Mouse (Mus musculus): Measurements from ENCODE around the gene Pate3. TPM values are rescaled to one million over a fixed set of nuclear protein-coding genes. Genes with fewer than 3 reads are reported as not detected.
"Not testable (repeated sequence)": the region's sequence is repeated elsewhere in the genome, so short reads cannot be mapped to it uniquely, and the experiment has no call there.

Gene Pate3
- total and polyA plus RNA-seq, 3 experiments, result not detected

- H3K27me3 ChIP-seq (replicated peaks), result no peaks in the 10 kb centered on the region
- H3K4me1 ChIP-seq (ENCODE audit: control insufficient read depth in 1 of 2, insufficient read depth in 2 of 2), result peaks cover 0 to 21% of the 10 kb centered on the region in 2 experiments; a peak in 2 of 4 replicates
- H3K36me3 ChIP-seq (replicated peaks in 1 of 2; ENCODE audit: control insufficient read depth in 1 of 2, insufficient read depth in 1 of 2, low read length in 1 of 2), result no peaks in the 10 kb centered on the region
- DNase-seq (ENCODE audit: extremely low read depth), result no peak
- dilution Hi-C loops (cut with MboI; ENCODE audit: extremely low pct_ligation_motif_present, extremely low pct_unique_long_range_greater_than_20kb, low sequenced_read_pairs) (no loop called here), in situ Hi-C loops (cut with MboI; ENCODE audit: low pct_ligation_motif_present, low pct_unique_long_range_greater_than_20kb, low sequenced_read_pairs) (no loop called here)
- no peak overlapping the region for H3K4me3 ChIP-seq (replicated peaks in 1 of 3; ENCODE audit: low read depth in 2 of 3, low read length in 2 of 3, poor library complexity in 1 of 3)
- no peaks in the 10 kb centered on the region for H3K79me2 ChIP-seq (replicated peaks; ENCODE audit: control insufficient read depth, extremely low read depth, insufficient read depth, poor library complexity, severe bottlenecking)
- no peaks in the 10 kb centered on the region for H3K9me3 ChIP-seq (replicated peaks; ENCODE audit: low read length)
- TF ChIP-seq POLR2AphosphoS2 (IDR thresholded peaks at IDR 0.05; ENCODE audit: low read depth, low read length), result no peak
- no peak for TF ChIP-seq TCF12 (IDR thresholded peaks at IDR 0.05; ENCODE audit: low read depth, low read length)
- TF ChIP-seq SMC3 (IDR thresholded peaks at IDR 0.05; ENCODE audit: low read depth, low read length), result no peak
- H3K9ac ChIP-seq (ENCODE audit: insufficient read depth, low read depth), result no peak overlapping the region
- no peak overlapping the region for H3K27ac ChIP-seq (ENCODE audit: insufficient read depth, low read depth)
- no peak overlapping the region for H3K4me2 ChIP-seq (ENCODE audit: insufficient read depth, low read depth, poor library complexity, severe bottlenecking)
Measured at GRCm38 (mm10) chr9:35632981-35633380, 15.0 kb downstream of the Pate3 start.

- H3K79me2 ChIP-seq (replicated peaks; ENCODE audit: control insufficient read depth, extremely low read depth, insufficient read depth, poor library complexity, severe bottlenecking); H3K9ac ChIP-seq (ENCODE audit: insufficient read depth, low read depth); H3K4me1 ChIP-seq (ENCODE audit: control insufficient read depth in 1 of 2, insufficient read depth in 2 of 2); H3K9me3 ChIP-seq (replicated peaks; ENCODE audit: low read length); in situ Hi-C loops (cut with MboI; ENCODE audit: low pct_ligation_motif_present, low pct_unique_long_range_greater_than_20kb, low sequenced_read_pairs); H3K36me3 ChIP-seq (replicated peaks in 1 of 2; ENCODE audit: control insufficient read depth in 1 of 2, insufficient read depth in 1 of 2, low read length in 1 of 2); H3K4me3 ChIP-seq (replicated peaks in 1 of 3; ENCODE audit: low read depth in 2 of 3, low read length in 2 of 3, poor library complexity in 1 of 3); dilution Hi-C loops (cut with MboI; ENCODE audit: extremely low pct_ligation_motif_present, extremely low pct_unique_long_range_greater_than_20kb, low sequenced_read_pairs); H3K27me3 ChIP-seq (replicated peaks); H3K4me2 ChIP-seq (ENCODE audit: insufficient read depth, low read depth, poor library complexity, severe bottlenecking); H3K27ac ChIP-seq (ENCODE audit: insufficient read depth, low read depth): not testable (repeated sequence)
- DNase-seq (ENCODE audit: extremely low read depth), result peak; percentile 75
- TF ChIP-seq ELF1 (IDR thresholded peaks at IDR 0.05; ENCODE audit: low read depth, low read length) (peak; percentile 48; the same call in 1 of the 2 replicates), MAFK (IDR thresholded peaks at IDR 0.05; ENCODE audit: insufficient replicate concordance, low read length) (peak; percentile 33; the same call in 1 of the 2 replicates), TBP (conservative IDR thresholded peaks at IDR 0.05; ENCODE audit: low read depth, low read length) (peak; percentile 94)
Measured at GRCm38 (mm10) chr9:35616784-35617183, 31.2 kb downstream of the Pate3 start.

- TF ChIP-seq UBTF (IDR thresholded peaks at IDR 0.05; ENCODE audit: low read depth, low read length) (no peak), ZNF384 (IDR thresholded peaks at IDR 0.05; ENCODE audit: low read depth, low read length) (no peak), ZC3H11A (IDR thresholded peaks at IDR 0.05; ENCODE audit: low read depth, low read length) (no peak), SMC3 (IDR thresholded peaks at IDR 0.05; ENCODE audit: low read depth, low read length) (peak; percentile 57), USF2 (conservative IDR thresholded peaks at IDR 0.05; ENCODE audit: low read depth, low read length) (no peak), RAD21 (IDR thresholded peaks at IDR 0.05; ENCODE audit: low read depth, low read length) (peak; percentile 62), JUND (conservative IDR thresholded peaks at IDR 0.05; ENCODE audit: low read depth, low read length) (no peak), POLR2AphosphoS2 (IDR thresholded peaks at IDR 0.05; ENCODE audit: low read depth, low read length) (no peak), MAZ (IDR thresholded peaks at IDR 0.05; ENCODE audit: low read depth, low read length) (no peak), ELF1 (IDR thresholded peaks at IDR 0.05; ENCODE audit: low read depth, low read length) (no peak), JUN (IDR thresholded peaks at IDR 0.05; ENCODE audit: insufficient read depth, low read depth, low read length) (no peak), TBP (conservative IDR thresholded peaks at IDR 0.05; ENCODE audit: low read depth, low read length) (no peak), KAT2A (IDR thresholded peaks at IDR 0.05; ENCODE audit: insufficient replicate concordance, low read length) (no peak), CTCF (conservative IDR thresholded peaks at IDR 0.05 in 1 of 2, IDR thresholded peaks at IDR 0.05 in 1 of 2; ENCODE audit: low read depth in 2 of 2, low read length in 2 of 2) (peak in 1 of 2 experiments; percentile 65; a peak in 2 of 4 replicates)
- in situ Hi-C loops (cut with MboI; ENCODE audit: low pct_ligation_motif_present, low pct_unique_long_range_greater_than_20kb, low sequenced_read_pairs) (no loop called here), dilution Hi-C loops (cut with MboI; ENCODE audit: extremely low pct_ligation_motif_present, extremely low pct_unique_long_range_greater_than_20kb, low sequenced_read_pairs) (no loop called here)
- DNase-seq (ENCODE audit: extremely low read depth), result peak; percentile 16
- Histone ChIP-seq H3K9me3 (replicated peaks; ENCODE audit: low read length) (no peaks in the 10 kb centered on the region), H3K27me3 (replicated peaks) (no peaks in the 10 kb centered on the region), H3K4me2 (ENCODE audit: insufficient read depth, low read depth, poor library complexity, severe bottlenecking) (no peak overlapping the region), H3K4me1 (ENCODE audit: control insufficient read depth in 1 of 2, insufficient read depth in 2 of 2) (peaks cover 0 to 9% of the 10 kb centered on the region in 2 experiments; a peak in 2 of 4 replicates), H3K9ac (ENCODE audit: insufficient read depth, low read depth) (no peak overlapping the region), H3K79me2 (replicated peaks; ENCODE audit: control insufficient read depth, extremely low read depth, insufficient read depth, poor library complexity, severe bottlenecking) (no peaks in the 10 kb centered on the region), H3K36me3 (replicated peaks in 1 of 2; ENCODE audit: control insufficient read depth in 1 of 2, insufficient read depth in 1 of 2, low read length in 1 of 2) (no peaks in the 10 kb centered on the region), H3K4me3 (replicated peaks in 1 of 3; ENCODE audit: low read depth in 2 of 3, low read length in 2 of 3, poor library complexity in 1 of 3) (no peak overlapping the region), H3K27ac (ENCODE audit: insufficient read depth, low read depth) (no peak overlapping the region)
Measured at GRCm38 (mm10) chr9:35614005-35614404, 34.0 kb downstream of the Pate3 start.

All from CH12.LX (cell line).